Mouse (Mus musculus) E14TG2a.4 (cell line): ENCODE results near the gene Ptprm.

Source experiments
- CTCF ChIP-seq: conservative IDR thresholded peaks from 2 replicates; pipeline ENCODE4 v1.5.1; 2014; ENCODE audit warnings: low read length
- NANOG ChIP-seq: IDR thresholded peaks from 2 replicates; pipeline ENCODE4 v1.6.1; 2014; ENCODE audit warnings: borderline replicate concordance, low read length, mixed read lengths
- POU5F1 ChIP-seq: IDR thresholded peaks from 2 replicates; pipeline ENCODE4 v1.6.1; 2014; ENCODE audit warnings: low read length, borderline replicate concordance

DNA sequence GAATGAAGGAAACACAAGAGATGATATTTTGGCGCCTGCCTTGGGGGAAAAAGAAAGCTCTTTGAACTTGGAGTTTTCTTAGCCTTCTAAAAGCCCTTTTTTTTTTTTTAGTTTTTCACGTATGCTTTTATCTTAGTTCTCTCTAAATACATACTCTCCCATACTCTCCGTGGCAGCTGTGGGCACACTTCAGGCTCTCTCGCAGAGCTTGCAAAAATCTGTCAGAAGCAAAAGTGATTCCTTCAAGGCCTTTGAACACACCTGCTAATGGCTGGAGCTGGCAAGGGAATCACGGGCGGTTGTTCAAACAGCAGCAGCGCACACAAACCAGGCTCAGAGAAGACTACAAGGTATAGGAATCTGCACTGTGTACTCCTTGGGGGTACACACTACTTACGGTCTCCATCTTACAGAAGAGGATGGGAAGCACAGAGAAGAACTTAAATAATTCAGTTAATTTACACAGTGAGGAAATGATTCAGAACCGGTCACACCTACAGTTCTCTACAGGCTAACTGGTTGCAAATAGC lies 55.9 kb downstream of the Ptprm start:
- TF ChIP-seq CTCF = no peak
- no peak for TF ChIP-seq NANOG
- TF ChIP-seq POU5F1 = no peak
